Comparison of ENCODE assay signal across 12 mouse cellular contexts in genomic region chr13:99124141-99124540, GRCm38 (mm10).
DNase-seq lines count a peak whose midpoint lies in the region; ATAC-seq and TF ChIP-seq lines count a peak whose summit lies in the region.
"Had no signal": no experiment of that assay in that cellular context is flagged by ENCODE, and none has a peak within 500 bp of the region (broad histone marks: within the 10 kb centered on the region; RNA-seq: fewer than 3 reads in every experiment).

No protein-coding gene starts in this region.

- no peak for TF ChIP-seq POLR2A in testis, adult 2 months (IDR thresholded peaks at IDR 0.05; ENCODE audit: control insufficient read depth, low read depth, low read length)

- TF ChIP-seq CTCF in testis, adult 2 months (IDR thresholded peaks at IDR 0.05; ENCODE audit: control insufficient read depth, insufficient read depth, insufficient replicate concordance, low read depth, low read length) = no peak

- H3K27ac ChIP-seq in kidney, embryonic 15.5 days = peak overlapping the region; percentile 76
- H3K27ac ChIP-seq in testis, adult 2 months (ENCODE audit: control insufficient read depth, insufficient read depth, low read depth, low read length) = peak overlapping the region; percentile 57
- H3K27ac ChIP-seq: midbrain, embryonic 12.5 days had no signal

- no peak for ATAC-seq in kidney, embryonic 15.5 days (replicated peaks; ENCODE audit: low FRiP score)
- ATAC-seq: liver, postnatal 0 days had no signal

- H3K4me1 ChIP-seq in kidney, embryonic 15.5 days = peaks cover 28% of the 10 kb centered on the region
- no peaks in the 10 kb centered on the region for H3K4me1 ChIP-seq in testis, adult 2 months (ENCODE audit: control insufficient read depth, insufficient read depth, low read length)
- H3K4me1 ChIP-seq: midbrain, embryonic 12.5 days had no signal

- 19% methylated on average over 2 of the region's 2 CpGs for WGBS in kidney, embryonic 15.5 days

- H3K4me2 ChIP-seq in kidney, embryonic 15.5 days = no peak overlapping the region
- H3K4me2 ChIP-seq: midbrain, embryonic 12.5 days had no signal

- H3K9me3 ChIP-seq in kidney, embryonic 15.5 days (replicated peaks) = no peaks in the 10 kb centered on the region
- H3K9me3 ChIP-seq: midbrain, embryonic 12.5 days had no signal

- no peak overlapping the region for H3K9ac ChIP-seq in kidney, embryonic 15.5 days
- H3K9ac ChIP-seq: liver, postnatal 0 days; midbrain, embryonic 12.5 days had no signal

- DNase-seq in heart, adult 18-20 months = peak; percentile 18 to 41
- DNase-seq in heart, postnatal 25 days (ENCODE audit: low spot score) = no peak
- no peak for DNase-seq in kidney, postnatal 36 days
- DNase-seq in testis, postnatal 14 days (ENCODE audit: low spot score) = no peak
- DNase-seq in frontal cortex, adult 2 months (ENCODE audit: extremely low spot score in 1 of 2, low spot score in 1 of 2) = no peak
- DNase-seq in cerebellum, adult 8-10 months = no peak
- DNase-seq: cerebellum, postnatal 36 days; liver, postnatal 0 days; thymus, adult 18-20 months had no signal

- intact Hi-C loops in heart, postnatal 25 days (cut with DNase I) = no loop called here

- H3K4me3 ChIP-seq in kidney, embryonic 15.5 days (replicated peaks) = no peak overlapping the region
- H3K4me3 ChIP-seq in testis, adult 2 months (ENCODE audit: control insufficient read depth, low read depth, low read length) = no peak overlapping the region
- H3K4me3 ChIP-seq: midbrain, embryonic 12.5 days had no signal

- no peaks in the 10 kb centered on the region for H3K27me3 ChIP-seq in kidney, embryonic 15.5 days
- no peaks in the 10 kb centered on the region for H3K27me3 ChIP-seq in testis, adult 2 months (ENCODE audit: control insufficient read depth, insufficient read depth, low read length)
- H3K27me3 ChIP-seq: midbrain, embryonic 12.5 days had no signal

- no peaks in the 10 kb centered on the region for H3K36me3 ChIP-seq in kidney, embryonic 15.5 days
- no peaks in the 10 kb centered on the region for H3K36me3 ChIP-seq in testis, adult 2 months (ENCODE audit: control insufficient read depth, insufficient read depth, low read length)
- H3K36me3 ChIP-seq: midbrain, embryonic 12.5 days had no signal

Comparison
In these comparisons a context has a peak if more than half of its experiments do, and no peak if none do; other contexts are left out.
1. DNase-seq: peak in heart, adult 18-20 months (2 of 2); none in heart, postnatal 25 days (single experiment), kidney, postnatal 36 days (0 of 2), testis, postnatal 14 days (single experiment), frontal cortex, adult 2 months (0 of 2) and cerebellum, adult 8-10 months (single experiment).